Mouse (Mus musculus) thymus, adult 18-20 months (tissue): ENCODE measurements around the gene Oxct1.

ENCODE experiments used
- DNase-seq, 2 experiments: peaks; one replicate each; pipeline ENCODE4 v3.0.0; 2022; ENCODE audit warnings: mixed read lengths in 2 of 2

Gene Oxct1

DNA sequence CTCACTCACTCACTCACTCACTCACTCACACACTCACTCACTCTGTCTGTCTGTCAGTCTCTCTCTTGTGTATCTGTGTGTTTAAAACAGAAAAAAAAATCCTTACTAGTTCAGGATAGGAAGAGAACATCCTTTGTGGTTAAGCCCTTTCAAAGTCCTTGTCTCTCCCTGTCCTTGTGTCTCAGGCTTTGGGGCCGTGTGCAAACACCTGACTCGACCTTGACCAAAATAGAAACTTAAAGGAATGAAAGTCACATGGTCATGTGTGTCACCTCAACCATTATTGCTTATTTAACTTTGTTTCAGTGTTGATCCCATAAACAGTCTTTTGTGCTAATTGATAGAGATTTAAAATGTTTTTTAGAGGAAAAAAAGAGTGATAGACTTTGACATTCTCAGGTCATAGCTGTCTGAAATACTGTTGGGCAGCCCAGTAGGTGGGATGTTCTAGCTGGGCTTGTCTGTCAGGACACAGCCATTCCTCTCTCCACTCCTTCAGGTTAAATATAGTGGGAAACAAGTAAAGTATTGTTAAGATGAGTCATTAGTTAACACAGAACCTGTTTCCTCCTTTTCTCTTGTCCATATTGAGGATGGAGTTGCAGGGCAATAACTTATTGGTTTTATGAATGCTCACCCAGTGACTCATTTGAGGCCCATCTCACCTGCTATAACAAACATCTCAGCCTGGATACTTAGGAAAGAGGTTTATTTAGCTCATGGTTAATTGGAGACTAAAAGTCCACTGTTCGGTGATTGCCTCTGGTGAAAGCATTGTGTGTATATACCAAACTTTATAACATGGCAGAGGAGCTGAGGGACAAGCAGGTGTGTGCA is 7.2 kb downstream of the Oxct1 start:
- no peak for DNase-seq

DNA sequence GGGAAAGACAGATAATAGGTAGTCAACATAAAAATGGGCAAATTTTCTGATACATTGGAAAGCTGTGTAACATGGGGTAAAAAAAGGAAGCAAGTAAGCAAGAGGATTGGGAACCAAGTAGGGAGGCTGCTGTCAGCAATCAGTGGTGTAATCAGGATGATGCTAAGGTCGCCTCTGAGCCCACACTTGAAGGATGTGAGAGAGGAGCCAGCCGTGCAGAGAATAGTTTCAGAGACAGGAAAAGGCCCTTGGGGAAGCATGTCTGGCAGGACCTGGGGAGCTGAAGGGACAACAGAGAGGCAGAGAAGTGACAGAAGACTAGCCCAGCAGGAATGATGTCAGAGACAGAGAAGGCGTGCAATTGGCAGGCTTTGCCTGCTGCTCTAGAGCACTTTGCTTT is 16.2 kb downstream of the Oxct1 start:
- no peak for DNase-seq

DNA sequence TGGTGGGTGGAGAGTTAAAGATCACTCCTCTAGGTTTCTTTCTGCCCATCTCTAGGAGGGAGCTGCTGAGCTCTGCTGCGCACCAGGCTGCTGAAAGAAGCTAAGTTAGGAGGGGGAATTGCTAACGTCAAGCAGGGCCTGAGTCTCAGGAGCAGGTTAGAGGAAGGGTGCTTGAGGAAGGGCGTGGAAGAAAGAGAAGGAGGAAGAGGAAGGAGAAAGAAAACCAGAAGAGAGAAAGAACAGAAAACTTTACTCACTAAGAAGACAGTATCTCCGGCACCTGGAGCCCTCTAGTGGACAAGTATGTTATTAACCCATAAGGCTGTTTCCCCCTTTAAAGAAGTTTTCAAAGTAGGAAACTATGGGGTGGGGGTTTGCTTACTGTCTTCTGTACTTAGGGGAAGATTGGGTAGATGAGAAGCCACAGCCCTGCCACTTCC is 16.9 kb downstream of the Oxct1 start:
- peak in 1 of 2 experiments; percentile 17 for DNase-seq

DNA sequence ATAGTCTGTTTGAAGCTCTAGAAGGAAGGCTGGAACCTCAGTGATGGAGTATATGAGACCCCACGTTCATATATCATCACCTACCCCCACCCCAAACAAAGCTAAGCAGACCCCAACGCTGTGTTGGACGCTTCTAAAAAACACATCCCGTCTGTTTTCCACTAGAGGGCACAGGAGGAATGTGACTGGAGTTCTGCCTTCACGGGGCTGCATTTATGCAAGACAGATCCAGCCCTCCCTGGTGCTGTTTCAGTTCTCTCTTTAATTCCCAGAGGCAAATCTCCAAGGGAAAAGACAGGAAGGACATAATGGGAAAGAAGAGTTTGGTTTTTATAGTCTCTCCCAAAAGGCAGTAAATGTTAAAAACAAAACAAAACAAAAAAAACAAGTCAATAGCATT is 30.4 kb downstream of the Oxct1 start:
- no peak for DNase-seq

DNA sequence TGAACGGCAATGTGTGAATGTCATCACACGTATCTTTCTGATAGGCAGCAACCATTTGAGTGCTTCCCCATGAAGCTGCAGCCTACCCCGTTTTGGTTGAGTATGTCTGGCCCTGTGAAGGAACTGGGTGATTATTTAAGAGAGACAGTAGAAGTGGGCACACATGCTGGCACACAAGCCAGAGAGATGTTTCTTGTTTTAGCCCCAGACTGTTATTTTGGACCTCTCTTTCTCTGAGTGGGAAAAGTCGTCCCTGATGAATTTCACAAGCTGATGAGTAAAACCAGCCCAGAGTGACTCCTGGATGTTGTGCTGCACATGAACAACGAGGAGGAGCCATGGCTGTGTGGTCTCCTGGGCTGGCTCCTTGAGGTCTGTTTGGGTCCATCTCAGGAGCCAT is 37.4 kb downstream of the Oxct1 start:
- no peak for DNase-seq

DNA sequence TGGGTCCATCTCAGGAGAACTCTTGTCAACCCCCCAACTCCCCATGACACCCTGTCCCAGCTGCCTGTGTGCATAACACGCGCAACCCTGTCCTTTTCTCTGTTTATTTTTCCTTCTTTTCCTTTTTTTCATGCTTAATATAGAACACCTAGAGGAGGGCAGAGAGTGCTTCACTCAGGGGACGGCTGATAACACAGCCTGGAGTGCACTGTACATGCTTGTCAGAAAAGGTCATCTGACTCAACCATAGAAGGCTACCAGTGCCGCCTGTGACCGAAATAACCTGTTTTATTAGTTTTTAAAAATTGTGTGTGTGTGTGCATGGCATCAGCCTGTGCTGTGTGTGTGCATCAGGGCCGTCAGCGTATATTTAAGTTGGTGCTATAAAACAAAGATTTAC is 37.8 kb downstream of the Oxct1 start:
- no peak for DNase-seq

DNA sequence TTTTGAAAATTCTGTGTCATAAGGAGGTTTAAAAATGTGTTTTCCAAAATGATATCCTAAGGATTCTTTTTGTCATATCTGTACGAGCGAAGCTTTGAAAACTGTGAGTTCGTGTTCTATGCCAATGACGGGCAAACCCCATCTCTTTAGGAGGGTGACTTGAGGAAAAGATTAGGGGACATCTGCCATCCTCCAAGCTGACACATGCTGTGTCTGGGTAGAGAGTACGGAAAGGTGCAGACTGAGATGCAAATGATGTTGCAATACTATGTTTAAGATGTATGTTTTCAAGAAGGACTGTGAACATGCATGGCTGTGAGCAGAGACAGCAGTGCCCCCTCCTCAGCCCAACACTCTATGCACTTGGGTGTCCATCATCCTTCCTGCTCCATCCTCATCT is 38.5 kb downstream of the Oxct1 start:
- DNase-seq, result no peak

DNA sequence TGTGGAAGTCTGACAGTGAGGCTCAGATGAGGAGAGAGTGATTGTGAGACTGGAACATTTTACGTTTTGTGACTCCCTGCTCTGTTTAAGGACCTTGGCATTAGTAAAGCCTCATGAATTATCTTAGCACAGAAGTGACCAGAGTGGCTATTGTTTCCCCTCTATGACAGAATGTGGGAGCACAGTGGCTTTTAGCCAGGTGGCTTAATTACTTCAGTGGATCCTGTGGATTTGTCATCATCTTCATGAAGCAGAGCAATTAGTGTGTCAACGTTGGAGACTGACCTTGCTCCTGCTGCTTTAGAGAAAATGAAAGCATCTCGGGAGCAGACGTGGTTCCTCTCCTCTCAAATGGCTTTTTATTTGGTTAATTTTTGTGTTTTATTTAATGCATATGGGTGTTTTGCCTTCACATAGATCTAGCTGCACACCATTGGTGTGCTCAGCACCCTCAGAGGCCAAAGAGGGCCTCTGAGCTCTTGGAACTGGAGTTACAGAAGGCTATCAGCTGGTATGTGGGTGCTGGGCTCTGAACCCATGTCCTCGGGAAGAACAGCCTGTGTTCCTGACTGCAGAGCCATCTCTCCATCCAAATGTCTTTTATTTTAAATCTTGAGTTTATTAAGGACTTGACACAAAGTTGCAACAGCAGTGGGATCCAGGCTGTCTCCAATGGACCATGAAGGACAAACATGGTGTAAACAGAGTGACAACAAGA is 41.2 kb downstream of the Oxct1 start:
- no peak for DNase-seq

DNA sequence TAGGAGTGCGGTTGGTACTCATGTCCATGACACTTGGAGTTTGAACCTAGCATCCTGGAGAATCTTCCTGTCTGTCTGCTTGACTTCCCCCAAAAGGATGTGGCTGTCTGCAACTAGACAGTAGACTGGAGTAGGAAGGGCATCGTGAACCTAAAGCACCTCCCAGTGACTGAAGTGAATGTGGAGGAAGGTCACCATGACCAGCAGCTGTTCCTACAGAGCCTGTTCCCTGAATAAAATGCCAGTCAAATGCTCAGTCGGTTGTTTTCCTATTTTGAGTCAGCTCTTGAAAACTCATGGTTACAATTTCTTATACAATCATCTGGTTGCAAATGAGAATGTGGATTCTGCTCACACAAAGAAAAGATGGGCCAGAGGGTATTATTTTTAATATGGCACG is 51.8 kb downstream of the Oxct1 start:
- no peak for DNase-seq

DNA sequence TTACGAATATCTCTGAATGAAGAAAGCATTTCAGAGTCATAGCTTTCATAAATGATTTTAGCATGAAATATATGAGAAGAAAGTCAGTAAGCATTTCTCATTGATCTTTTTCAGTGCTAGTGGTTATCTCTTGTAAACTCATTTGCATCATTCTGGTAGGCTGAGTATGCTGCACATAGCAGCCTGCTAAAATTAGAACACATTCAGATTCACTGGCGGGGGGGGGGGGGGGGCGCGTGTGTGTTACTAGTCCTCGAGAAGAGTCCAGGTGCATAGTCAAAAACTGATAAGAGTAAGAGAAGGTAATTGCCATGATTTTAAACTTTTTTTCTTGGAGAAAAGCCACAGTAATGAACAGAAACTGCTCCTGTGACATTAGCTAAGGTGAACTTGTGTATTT is 52.6 kb downstream of the Oxct1 start:
- DNase-seq, result no peak

DNA sequence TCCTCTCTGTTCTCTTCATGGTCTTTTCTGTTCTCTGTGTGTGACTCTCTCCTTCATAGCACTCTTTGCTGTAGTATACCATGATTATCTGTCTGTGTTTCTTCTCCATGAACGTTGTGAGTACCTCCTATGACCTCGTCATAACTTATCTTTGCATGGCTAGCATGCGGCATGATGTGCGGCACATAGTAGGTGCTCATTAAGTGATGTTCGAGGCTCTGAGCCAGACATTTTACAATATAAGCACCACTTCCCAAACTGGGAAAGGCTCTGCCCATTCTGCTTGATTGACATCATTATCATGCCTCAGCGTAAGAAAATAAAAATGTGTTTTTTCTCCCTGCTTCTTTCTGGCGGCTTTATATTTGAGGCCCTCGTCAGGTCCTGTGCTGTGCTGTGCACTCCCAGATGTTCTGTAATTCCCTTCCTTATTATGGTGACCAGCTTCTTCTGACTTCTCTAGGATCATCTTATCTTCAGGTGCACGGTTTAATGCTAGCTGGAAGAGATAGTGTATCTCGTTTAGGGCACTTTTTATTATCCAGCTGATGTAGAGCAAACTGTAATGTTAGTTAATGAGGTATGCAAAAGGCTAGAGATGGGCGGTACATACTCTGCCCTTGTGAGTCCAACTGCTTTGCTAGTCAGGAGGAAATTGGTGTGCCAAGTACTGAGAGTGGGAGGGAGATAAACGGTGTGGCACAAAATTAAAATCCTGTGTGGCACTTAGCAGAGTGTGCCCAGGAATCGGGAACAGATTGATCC is 53.4 kb downstream of the Oxct1 start:
- no peak for DNase-seq

DNA sequence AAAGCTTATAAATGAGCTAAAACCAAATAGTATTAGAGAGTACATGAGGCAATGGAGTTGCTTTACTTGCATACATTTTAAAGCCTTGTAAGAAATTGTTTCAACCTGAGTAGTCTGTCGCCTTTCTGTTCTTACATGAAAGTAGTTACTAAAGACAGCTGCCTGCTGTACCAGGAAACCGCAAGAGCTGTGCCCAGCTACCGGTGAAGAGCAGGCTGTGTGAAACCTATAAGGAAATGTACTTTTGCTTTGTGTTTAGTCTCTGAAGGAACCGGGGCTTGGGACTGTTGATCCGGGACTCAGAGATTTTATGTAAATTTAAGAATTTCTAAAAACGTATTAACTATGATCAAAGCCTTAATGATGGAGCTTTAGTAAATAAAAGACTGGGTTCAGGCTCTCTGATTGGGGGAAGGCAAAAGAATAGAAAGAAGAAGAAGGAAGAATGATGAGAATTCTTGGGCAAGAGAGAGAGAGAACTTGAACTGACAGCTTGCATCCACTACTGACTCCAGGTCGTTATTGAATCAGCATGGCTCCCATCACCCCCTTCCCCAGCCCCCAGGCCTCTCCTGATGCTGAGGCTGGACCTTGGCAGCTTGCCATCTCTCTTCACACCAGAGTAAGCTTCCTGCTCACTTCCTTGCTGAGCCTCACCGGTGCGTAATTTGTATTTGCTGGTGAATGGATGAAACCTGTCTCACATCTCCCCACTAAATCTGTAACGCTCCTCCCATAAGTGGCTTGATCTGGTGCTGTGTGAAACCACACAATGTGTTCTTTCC is 59.6 kb downstream of the Oxct1 start:
- peak; percentile 30 to 59 for DNase-seq

DNA sequence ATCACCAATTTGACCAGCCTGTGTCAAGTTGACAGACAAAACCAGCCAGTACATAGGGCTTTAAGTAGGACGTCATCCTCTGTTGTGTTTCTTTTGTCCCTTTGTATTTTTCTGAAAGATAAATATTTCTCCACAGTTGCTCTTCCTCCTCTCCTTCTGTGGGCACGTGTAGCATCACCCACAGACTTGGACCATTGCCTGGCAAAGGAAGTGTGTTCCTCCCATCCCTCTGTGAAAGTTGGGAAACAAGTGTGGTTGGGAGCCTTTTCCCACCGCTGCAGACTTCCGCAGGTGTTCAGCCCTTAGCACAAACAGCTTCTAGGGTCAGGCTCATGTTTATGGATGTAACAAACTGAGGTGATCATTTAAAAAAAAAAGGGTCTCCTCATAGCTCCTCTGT is 61.3 kb downstream of the Oxct1 start:
- DNase-seq, result no peak

DNA sequence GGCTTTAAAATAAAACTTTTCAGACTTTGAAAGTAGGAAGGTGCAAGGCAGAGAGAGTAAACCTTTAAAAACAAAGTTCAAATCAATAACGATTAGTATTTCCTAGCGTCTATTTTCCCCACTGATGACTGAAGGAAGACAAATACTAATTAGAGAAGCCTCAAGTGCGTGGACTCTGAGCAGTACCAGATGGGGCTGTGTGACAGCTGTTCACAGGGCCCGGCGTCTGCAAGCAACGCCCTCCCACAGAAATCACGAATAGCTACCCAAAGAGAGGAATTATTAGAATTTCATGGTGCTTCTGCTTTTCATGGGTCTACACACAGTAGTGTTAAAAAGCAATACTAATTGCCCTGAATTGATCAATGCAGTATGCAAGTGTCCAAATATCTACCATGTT is 61.7 kb downstream of the Oxct1 start:
- DNase-seq, result no peak

DNA sequence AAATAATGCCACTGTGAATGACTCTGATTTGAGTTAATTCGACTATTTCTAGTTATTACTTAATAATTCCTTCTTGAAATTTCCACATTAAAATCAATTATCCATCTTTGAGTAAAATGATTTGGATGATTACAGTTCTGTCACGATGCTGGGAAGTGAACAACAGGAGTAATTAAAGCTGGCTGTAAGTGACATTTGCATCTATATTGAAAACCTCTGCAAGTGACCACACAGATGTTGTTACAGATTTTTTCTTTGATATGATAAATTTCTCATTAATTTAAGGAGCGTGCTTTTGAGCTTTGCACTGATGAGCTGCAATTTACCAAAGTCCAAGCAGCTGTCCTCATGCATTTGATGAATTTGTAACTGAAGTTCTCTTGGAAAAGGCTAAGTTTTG is 64.4 kb downstream of the Oxct1 start:
- no peak for DNase-seq

DNA sequence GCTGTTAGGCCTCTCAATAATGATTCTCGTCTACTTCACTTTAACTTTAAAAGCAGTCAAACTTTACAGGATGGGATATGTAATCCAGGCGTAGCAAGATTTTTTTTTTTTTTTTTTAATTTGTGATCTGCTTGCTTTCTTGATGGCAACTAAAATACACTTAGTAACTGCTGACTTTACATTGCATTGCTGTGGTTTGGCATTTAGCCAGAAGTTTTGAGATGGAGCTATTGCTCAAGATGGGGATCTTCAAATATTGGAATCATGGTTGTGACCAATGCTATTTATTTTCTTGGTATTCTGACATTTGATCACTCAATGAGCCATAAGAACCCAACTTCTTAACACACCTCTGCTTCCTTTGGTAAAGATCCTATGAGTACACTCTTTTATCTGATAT is 66.4 kb downstream of the Oxct1 start:
- no peak for DNase-seq

DNA sequence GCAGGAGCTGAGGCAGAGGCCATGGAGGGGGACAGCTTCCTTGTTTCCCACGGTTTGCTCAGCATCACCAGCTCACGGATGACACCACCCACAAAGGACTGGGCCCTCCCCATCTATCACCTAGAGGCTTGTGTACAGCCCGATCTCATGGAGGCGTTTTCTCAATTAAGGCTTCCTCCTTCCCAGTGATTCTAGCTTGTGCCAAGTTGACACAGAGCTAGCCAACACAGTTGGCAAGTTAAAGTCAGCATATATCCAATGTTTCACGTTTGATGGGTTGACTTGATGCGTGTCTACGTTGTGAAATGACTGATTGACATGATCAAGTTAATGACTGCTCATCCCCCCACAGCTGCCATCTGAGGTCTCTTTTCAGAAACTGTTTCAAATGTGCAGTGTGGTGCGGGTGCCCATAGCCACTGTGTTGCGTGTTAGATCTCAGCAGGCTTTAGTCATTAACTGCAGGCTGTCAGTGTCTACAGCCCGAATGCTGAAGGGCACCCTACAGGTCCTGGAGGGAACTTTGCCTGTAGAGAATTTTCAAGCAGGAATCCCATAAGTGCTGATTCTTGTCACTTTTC is 74.2 kb downstream of the Oxct1 start:
- no peak for DNase-seq

DNA sequence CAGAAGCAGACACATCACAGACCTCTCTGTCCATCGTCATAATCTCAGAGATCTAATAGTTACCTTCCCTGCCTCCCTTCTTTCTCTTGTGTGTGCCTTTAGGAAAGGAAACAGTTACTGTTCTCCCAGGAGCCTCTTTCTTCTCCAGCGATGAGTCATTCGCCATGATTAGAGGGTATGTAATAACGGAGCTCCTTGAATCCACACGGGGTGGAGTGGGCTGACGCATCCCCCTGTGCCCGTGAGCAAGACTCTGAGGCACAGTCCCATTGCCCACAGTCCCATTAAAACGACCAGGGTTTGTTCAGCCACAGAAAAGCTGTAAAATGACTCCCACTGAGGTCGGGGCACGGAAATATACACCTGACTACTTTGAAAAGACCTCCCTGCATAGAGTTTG is 74.8 kb downstream of the Oxct1 start:
- DNase-seq, result no peak

DNA sequence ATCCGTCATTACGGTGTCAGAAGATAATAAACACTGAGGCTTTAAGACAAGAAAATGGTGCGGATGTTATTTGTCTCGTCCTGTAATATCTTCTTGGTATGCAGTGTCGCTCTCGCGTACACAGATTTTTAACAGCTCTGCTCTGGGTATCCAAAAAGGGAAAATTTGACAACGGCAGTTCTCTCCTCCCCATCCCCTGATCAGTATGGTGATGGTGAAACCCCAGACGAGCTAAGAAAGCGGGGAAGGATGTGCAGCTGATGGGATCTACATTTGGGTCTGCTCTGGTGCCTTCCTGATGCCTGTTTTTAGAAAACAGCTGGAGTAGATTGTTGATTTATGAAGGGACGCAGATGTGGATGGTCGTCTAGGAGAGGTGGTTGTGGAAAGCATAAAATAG is 78.1 kb downstream of the Oxct1 start:
- DNase-seq, result no peak

DNA sequence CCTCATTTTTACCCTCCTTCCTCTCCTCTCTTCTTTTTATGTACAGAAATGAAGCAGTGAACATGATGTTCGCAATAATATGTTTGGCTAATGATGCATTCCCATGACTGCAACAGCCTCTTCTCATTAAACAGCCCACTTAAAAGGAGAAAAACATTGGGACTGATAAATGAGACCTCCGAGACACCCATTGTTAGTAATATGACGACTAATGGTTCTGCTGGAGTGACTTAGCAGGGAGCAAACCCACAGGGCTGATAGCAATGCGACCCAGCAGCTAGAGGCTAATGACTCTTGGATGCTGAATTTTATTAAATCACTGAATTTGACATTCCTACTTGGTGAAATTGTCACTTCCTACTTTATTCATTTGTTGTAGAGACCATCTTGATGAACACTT is 79.3 kb downstream of the Oxct1 start:
- no peak for DNase-seq

DNA sequence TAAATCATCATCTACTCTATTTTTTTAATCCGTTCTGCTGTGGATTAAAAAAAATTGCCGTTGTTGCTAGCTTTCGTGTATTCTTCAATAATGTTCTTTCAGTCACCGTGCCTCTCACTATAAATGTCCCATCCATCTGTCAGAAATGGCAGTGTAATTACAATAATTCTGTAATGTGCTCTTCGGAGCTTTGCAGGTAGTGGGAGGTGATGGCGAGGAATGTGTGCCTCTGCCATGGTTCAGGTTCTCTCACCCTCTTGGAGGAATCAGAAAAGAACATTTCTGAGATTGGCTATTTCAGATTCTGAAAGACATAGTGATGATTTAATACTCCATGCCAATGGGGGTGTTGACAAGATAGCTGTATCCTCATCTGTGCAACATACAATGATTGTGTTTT is 93.8 kb downstream of the Oxct1 start:
- no peak for DNase-seq

DNA sequence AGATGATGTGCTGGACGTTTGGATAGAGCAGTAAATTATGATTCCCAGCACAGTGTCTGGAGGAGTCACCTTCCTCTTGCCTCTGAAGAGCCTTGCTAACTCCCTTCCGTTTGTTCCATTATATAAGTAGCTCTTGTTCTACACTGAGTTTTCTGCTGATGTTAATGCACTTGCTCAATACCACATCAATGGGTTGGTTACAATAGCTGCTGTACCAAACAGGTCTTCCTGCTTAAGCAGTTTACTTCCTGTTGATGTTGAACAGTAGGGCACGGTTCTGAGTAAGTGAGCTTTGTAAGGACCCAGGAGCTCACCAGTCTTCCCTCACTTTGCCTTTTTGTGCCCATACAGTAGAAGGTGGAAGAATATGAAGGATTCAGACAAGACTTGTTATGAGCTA is 98.5 kb downstream of the Oxct1 start:
- DNase-seq, result no peak

DNA sequence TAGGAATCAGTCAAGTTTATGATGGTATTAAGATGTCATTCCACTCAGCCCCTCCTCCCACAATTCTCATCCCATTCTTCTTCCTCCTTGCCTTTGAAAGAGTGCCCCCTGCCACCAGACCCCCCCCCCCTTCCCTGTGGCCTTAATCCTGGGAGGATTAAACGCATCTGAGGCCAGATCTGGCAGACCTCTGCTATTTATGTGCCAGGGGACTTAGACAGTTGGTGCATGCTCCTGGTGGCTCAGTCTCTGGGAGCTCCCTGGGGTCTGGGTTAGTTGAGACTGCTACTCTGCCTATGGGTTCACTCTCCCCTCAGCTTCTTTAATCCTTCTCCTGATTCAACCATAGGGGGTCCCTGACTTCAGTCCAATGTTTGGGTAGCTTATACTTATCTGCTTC is 112.3 kb downstream of the Oxct1 start:
- DNase-seq, result no peak
